Mouse (Mus musculus) small intestine, adult 2 months (tissue): ENCODE measurements around the gene Fam186a.
"Not testable (repeated sequence)": the region's sequence is repeated elsewhere in the genome, so short reads cannot be mapped to it uniquely, and the experiment has no call there.

Source experiments
- CTCF ChIP-seq: fragments of 200-500 bp; IDR thresholded peaks from 2 replicates; pipeline ENCODE4 v1.5.1; 2012; ENCODE audit warnings: low read depth, mild to moderate bottlenecking, control low read depth, inconsistent platforms, low read length, moderate library complexity, mixed read lengths; ENCODE audit not compliant: insufficient replicate concordance, insufficient read length; ENCODE audit errors: extremely low read depth
- POLR2A ChIP-seq: fragments of 200-500 bp; IDR thresholded peaks from 2 replicates; pipeline ENCODE4 v1.6.1; 2012; ENCODE audit warnings: low read depth, mild to moderate bottlenecking, control low read depth, inconsistent platforms, low read length, moderate library complexity

DNA sequence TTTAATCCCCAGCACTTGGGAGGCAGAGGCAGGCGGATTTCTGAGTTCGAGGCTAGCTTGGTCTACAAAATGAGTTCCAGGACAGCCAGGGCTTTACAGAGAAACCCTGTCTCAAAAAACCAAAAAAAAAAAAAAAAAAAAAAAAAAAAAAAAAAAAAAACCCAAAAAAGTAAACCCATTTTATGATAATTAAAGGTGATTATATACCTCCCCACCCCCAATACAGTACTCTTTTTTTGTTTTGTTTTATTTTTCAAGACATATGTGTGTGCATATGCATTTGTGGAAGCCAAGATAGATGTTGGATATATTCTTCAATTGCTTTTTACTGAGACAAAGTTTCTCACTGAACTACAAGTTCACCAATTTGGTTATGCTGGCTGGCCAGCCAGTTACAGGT, 9.3 kb upstream of the Fam186a start:
- not testable (repeated sequence) for TF ChIP-seq CTCF, POLR2A
